Mouse (Mus musculus) lung, embryonic 14.5 days (tissue): ENCODE measurements at regions not wholly inside any gene's neighbourhood (a gene's known extent, or its start where the extent isn't known, plus 50 kb on each side); places are given as distances from the start of the nearest gene placed in this dataset.

Source experiments
- ATAC-seq: fragments of 200-750 bp; cut with Nextera tagmentation; 2 replicates; pipeline ENCODE4 v1.8.0; 2017; ENCODE audit warnings: mild to moderate bottlenecking, moderate TSS enrichment, moderate library complexity; ENCODE audit not compliant: insufficient read depth
- DNase-seq: peaks from one replicate; pipeline ENCODE4 v3.0.0-alpha.2; 2015
- H3K27ac ChIP-seq: fragments of 300-500 bp; sonication (generic); 2 replicates; pipeline ENCODE4 v1.5.1; 2014; ENCODE audit warnings: low read depth, mild to moderate bottlenecking, moderate library complexity
- H3K27me3 ChIP-seq: fragments of 300-500 bp; sonication (generic); 2 replicates; pipeline ENCODE4 v1.6.1; 2014; ENCODE audit warnings: low read length, control low read depth; ENCODE audit not compliant: insufficient read depth
- H3K36me3 ChIP-seq: fragments of 300-500 bp; sonication (generic); 2 replicates; pipeline ENCODE4 v1.6.1; 2014; ENCODE audit warnings: control low read depth; ENCODE audit not compliant: insufficient read depth
- H3K4me1 ChIP-seq: fragments of 300-500 bp; sonication (generic); 2 replicates; pipeline ENCODE4 v1.6.1; 2014; ENCODE audit warnings: antibody characterized with exemption, control low read depth; ENCODE audit not compliant: insufficient read depth
- H3K4me2 ChIP-seq: fragments of 300-500 bp; sonication (generic); 2 replicates; pipeline ENCODE4 v1.6.1; 2014; ENCODE audit warnings: mild to moderate bottlenecking
- H3K4me3 ChIP-seq: fragments of 300-500 bp; sonication (generic); 2 replicates; pipeline ENCODE4 v1.5.1; 2014; ENCODE audit warnings: low read depth, low read length
- H3K9ac ChIP-seq: fragments of 300-500 bp; sonication (generic); 2 replicates; pipeline ENCODE4 v1.6.1; 2014
- H3K9me3 ChIP-seq: fragments of 300-500 bp; sonication (generic); 2 replicates; pipeline ENCODE4 v1.6.1; 2016; ENCODE audit warnings: low read depth, low read length, control low read depth
- CTCF ChIP-seq: IDR thresholded peaks from 2 replicates; pipeline ENCODE4 v1.5.1; 2016; ENCODE audit warnings: antibody characterized with exemption, low read depth
- WGBS: fragments of 180-500 bp; shearing (Covaris S2); extraction: QIAGEN DNeasy Blood & Tissue Kit; methylation state at CpG from one replicate; pipeline ENCODE4 v1.1.7; 2014; 5-methylcytosine and 5-hydroxymethylcytosine counted together

DNA sequence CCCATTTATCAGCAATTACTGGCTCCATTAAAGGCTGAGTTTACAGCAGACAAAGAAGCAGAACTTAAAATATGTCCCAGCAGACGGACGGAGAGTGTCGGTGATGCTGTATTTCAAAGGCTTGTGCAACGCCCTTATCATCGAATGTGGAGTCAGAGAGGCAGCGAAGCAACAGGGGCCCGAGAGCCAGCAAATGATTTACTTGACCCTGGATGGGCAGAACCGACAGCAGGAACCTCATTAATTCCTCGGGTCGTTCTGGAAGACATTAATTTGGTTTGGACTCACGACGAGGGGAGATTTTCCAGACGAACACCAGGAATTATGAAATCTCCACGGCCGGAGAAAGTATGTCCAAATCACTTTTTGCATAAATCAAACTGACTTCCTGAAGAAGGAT, 110.5 kb downstream of the Hlx start:
- Histone ChIP-seq H3K4me1 (no peaks in the 10 kb centered on the region), H3K27me3 (no peaks in the 10 kb centered on the region), H3K27ac (no peak overlapping the region), H3K4me2 (0 out of 2 replicates have a peak overlapping the region, but pooled peaks have one; percentile 10), H3K9me3 (no peaks in the 10 kb centered on the region), H3K4me3 (no peak overlapping the region), H3K36me3 (no peaks in the 10 kb centered on the region), H3K9ac (no peak overlapping the region)
- no peak for TF ChIP-seq CTCF
- WGBS, result 21% methylated on average over 15 of the region's 15 CpGs
- peak; percentile 80 for DNase-seq
- peak; percentile 63 for ATAC-seq

DNA sequence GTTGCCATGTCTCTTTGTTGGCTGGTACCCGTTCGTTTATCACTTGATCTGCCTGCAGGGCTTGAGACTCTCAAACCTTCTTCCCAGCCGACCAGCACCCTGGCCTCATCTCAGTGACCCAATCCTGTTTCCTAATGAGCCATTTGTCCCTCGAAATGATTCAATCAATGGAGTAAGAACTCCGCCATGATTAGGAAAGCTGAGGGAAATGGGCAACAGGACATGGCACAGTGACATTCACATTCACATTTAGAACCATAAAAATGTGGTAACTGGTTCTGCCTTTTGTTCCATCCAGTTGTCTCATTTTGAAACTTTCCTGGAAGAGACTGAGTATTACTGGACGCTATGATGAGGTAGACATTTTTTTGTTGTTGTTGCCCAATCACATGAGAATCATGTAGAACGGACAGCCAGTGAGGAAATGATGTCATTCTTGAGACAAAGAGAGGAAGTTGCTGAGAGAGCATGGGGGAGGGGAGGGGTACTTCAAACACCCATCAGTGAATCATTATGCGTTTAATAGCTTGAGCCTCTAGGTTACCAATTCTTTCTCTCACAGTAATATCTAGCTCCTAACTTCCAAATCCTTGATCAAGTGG, 114.5 kb downstream of the Hlx start:
- WGBS, result 77% methylated on average over 8 of the region's 8 CpGs
- H3K9ac ChIP-seq, result no peak overlapping the region
- H3K27me3 ChIP-seq, result no peaks in the 10 kb centered on the region
- DNase-seq, result no peak
- no peak overlapping the region for H3K27ac ChIP-seq
- no peak for TF ChIP-seq CTCF
- ATAC-seq, result no peak
- no peak overlapping the region for H3K4me2 ChIP-seq
- H3K9me3 ChIP-seq, result no peaks in the 10 kb centered on the region
- H3K36me3 ChIP-seq, result no peaks in the 10 kb centered on the region
- H3K4me1 ChIP-seq, result no peaks in the 10 kb centered on the region
- no peak overlapping the region for H3K4me3 ChIP-seq

DNA sequence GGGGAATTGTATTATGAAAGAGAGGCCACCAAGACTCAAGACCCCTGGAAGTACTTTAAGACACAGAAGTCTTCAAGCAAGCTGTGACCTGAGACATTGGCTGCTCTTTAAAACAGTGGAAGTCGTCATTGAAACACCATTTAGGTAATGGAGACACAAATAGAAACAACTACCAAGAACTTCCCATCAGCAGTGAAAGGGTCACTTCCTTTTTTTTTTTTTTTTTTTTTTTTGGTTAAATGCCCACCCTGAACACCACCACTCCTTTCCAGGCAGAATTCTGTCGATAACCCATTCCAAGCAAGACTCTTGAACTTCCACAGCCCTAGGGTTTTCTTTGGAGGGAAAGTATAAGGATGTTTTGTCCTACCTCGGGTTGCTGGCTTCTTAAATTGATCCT, 116.4 kb downstream of the Hlx start:
- whole genome bisulfite sequencing, result 52% methylated on average over 3 of the region's 3 CpGs

DNA sequence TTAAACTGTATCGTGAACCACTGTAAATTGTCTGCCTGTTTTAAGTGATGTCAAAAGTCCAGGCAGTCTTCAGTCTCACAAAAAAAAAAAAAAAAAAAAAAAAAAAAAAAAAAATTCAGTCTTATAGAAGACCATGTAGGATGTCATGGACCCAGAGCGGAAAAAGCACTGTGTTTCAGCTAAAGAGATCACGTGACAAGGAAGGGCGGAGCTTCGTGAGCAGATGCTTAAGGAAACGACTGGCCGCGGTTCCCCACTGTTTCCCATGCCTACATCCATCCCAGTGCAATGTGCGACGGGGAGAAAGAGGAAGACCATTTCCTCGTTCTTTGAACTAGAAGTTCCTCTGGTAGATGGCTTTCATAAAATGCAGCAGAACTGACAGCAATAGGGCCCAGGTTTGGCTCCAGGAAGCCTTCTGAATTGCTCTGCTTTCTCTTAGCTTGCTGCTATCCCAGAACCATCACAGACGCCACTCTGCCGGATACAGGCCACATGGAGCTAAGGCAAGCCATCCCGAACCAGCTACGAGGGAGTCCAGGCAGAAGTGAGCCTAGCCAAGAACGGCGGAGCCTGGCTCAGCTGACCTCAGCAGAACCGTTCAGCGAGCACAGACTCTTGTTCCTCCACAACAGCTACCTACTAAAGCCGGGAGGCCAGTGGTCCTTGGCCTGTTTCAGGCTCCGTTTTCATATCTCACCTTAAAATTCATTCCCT, 117.6 kb downstream of the Hlx start:
- Histone ChIP-seq H3K9me3 (no peaks in the 10 kb centered on the region), H3K27me3 (no peaks in the 10 kb centered on the region), H3K4me1 (no peaks in the 10 kb centered on the region), H3K4me2 (no peak overlapping the region), H3K4me3 (no peak overlapping the region), H3K9ac (no peak overlapping the region), H3K27ac (no peak overlapping the region), H3K36me3 (no peaks in the 10 kb centered on the region)
- WGBS, result 79% methylated on average over 21 of the region's 21 CpGs
- ATAC-seq, result no peak
- DNase-seq, result no peak
- TF ChIP-seq CTCF, result no peak

More for the DNA sequence above, 116.4 kb downstream of the Hlx start:
- Histone ChIP-seq H3K9ac (no peak overlapping the region), H3K9me3 (no peaks in the 10 kb centered on the region), H3K4me2 (no peak overlapping the region), H3K4me3 (no peak overlapping the region), H3K36me3 (no peaks in the 10 kb centered on the region), H3K27me3 (no peaks in the 10 kb centered on the region), H3K4me1 (no peaks in the 10 kb centered on the region), H3K27ac (no peak overlapping the region)
- DNase-seq, result no peak
- no peak for TF ChIP-seq CTCF
- ATAC-seq, result no peak

DNA sequence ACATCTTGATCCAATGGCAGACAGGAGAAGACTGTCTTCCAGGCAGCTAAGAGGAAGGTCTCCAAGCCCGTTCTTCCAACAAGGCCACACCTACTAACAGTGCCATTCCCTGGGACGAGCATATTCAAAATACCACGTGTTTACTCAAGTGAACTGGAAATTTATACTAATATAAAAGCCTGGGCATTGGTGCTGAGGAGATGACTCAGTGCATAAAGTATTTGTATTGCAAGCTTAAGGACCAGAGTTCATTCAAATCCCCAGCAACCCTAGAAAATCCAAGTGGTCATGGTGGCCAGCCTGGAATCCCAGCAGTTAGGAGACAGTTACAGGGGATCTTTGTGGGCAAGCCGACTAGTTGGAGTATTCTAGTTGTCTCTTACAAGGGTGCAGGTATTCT, 119.5 kb downstream of the Hlx start:
- H3K4me2 ChIP-seq, result no peak overlapping the region
- H3K9ac ChIP-seq, result no peak overlapping the region
- no peak overlapping the region for H3K4me3 ChIP-seq
- no peak for ATAC-seq
- no peak for TF ChIP-seq CTCF
- no peak overlapping the region for H3K27ac ChIP-seq
- H3K4me1 ChIP-seq, result no peaks in the 10 kb centered on the region
- 64% methylated on average over 4 of the region's 4 CpGs for whole genome bisulfite sequencing
- no peaks in the 10 kb centered on the region for H3K36me3 ChIP-seq
- H3K27me3 ChIP-seq, result no peaks in the 10 kb centered on the region
- DNase-seq, result no peak
- no peaks in the 10 kb centered on the region for H3K9me3 ChIP-seq

DNA sequence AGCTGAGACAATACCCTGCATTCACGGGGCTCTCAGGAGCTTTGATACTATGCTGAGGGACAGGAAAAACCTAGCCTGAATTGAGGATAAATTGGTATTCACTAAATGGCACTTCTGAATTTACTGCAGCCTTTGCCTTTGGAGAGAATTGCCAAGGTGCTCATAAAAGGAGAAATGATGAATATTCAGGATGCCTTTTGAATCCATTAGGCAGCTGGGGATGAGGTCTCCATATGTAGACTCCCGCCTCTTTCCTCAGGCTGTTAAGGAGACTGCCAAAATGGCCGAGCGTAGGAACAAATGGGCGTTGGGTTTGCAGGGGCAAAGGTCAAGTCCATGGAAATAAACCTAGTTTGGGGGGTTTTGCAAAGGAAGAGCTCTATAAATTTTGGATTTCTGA, 123.5 kb downstream of the Hlx start:
- Histone ChIP-seq H3K4me1 (no peaks in the 10 kb centered on the region), H3K4me2 (no peak overlapping the region), H3K9me3 (no peaks in the 10 kb centered on the region), H3K4me3 (no peak overlapping the region), H3K36me3 (no peaks in the 10 kb centered on the region), H3K27ac (no peak overlapping the region), H3K9ac (no peak overlapping the region), H3K27me3 (no peaks in the 10 kb centered on the region)
- no peak for DNase-seq
- no peak for TF ChIP-seq CTCF
- 64% methylated on average over 5 of the region's 5 CpGs for WGBS
- ATAC-seq, result no peak

DNA sequence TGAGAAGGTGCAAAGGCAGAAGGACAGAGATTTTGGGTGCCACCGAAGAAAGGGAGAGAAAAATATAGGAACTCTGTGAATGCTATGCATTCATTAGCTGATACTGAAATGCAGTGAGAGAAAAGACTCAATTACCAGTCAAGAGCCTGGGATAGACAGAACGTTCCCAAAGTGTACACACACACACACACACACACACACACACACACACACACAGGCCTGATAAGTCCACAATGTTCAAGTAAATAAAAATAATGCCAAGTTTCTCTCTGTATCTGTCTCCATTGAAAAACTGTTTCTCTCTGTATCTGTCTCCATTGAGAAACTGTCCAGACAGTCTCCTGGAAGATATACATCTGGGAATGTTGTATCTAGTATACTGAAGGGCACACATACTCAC, 124.1 kb downstream of the Hlx start:
- H3K4me3 ChIP-seq, result no peak overlapping the region
- no peak overlapping the region for H3K9ac ChIP-seq
- H3K36me3 ChIP-seq, result no peaks in the 10 kb centered on the region
- no peak overlapping the region for H3K4me2 ChIP-seq
- H3K4me1 ChIP-seq, result no peaks in the 10 kb centered on the region
- ATAC-seq (no peak), DNase-seq (no peak)
- no peaks in the 10 kb centered on the region for H3K9me3 ChIP-seq
- 80% methylated on average over 2 of the region's 2 CpGs for WGBS
- H3K27ac ChIP-seq, result no peak overlapping the region
- no peaks in the 10 kb centered on the region for H3K27me3 ChIP-seq
- no peak for TF ChIP-seq CTCF
